Mouse (Mus musculus): ENCODE results near the gene Wnk2. TPM values are rescaled to one million over a fixed set of nuclear protein-coding genes. Genes with fewer than 3 reads are reported as not detected.

Gene Wnk2
- total and polyA plus RNA-seq, 3 experiments: 30.9 to 79.4 (median 66.7) TPM

DNA sequence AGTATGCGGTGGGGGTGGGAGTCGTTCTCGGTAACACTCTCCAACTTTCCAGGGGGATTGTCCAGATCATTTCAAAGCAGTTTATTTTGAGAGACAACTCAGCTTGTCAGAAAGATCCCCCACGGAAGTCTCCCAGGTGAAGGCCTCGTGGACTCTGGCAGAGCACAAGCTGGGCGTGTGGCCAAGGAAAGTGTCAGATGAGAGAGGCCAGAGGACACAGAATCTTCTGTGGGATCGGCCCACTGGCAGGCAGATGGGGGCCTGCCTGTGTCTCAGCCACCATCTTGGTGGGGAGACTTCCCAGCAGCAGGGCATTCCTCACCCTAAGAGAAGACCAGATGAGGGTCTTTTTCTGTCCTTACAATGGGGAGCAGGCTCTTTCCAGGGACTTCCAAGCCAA lies 60.4 kb downstream of the Wnk2 start:
- H3K27ac ChIP-seq: peak overlapping the region; percentile 30; the same call in 1 of the 2 replicates

GRCm38 (mm10) chr13:49086431-49086830 lies 61.4 kb downstream of the Wnk2 start:
- no peaks in the 10 kb centered on the region for H3K36me3 ChIP-seq (ENCODE audit: control insufficient read depth, insufficient read depth, low read length)
- intact Hi-C loops (cut with DNase I): loop anchor here (2.0 kb wide), 1 partner anchor 58 kb away; no protein-coding TSS in a partner anchor
- no peak overlapping the region; the same call in 1 of the 2 replicates for H3K27ac ChIP-seq
- no peaks in the 10 kb centered on the region for H3K79me2 ChIP-seq (replicated peaks; ENCODE audit: control insufficient read depth, insufficient read depth, low read length)
- H3K4me1 ChIP-seq (ENCODE audit: control insufficient read depth, insufficient read depth, low read length): peaks cover 7% of the 10 kb centered on the region; the same call in 1 of the 2 replicates
- H3K9ac ChIP-seq (ENCODE audit: low read depth, low read length): no peak overlapping the region
- peak in 1 of 2 experiments; percentile 34 for DNase-seq
- WGBS: 20% methylated on average over 4 of the region's 4 CpGs
- H3K4me3 ChIP-seq: no peak overlapping the region
- TF ChIP-seq EP300 (IDR thresholded peaks at IDR 0.05; ENCODE audit: insufficient read depth, low read depth, low read length) (peak; percentile 86), POLR2A (IDR thresholded peaks at IDR 0.05; ENCODE audit: insufficient read depth, low read depth, low read length) (no peak)
- no peaks in the 10 kb centered on the region for H3K27me3 ChIP-seq (ENCODE audit: control insufficient read depth, insufficient read depth, low read length)

More for the DNA sequence above, 60.4 kb downstream of the Wnk2 start:
- 36% methylated on average over 7 of the region's 7 CpGs for WGBS
- Histone ChIP-seq H3K36me3 (ENCODE audit: control insufficient read depth, insufficient read depth, low read length) (no peaks in the 10 kb centered on the region), H3K27me3 (ENCODE audit: control insufficient read depth, insufficient read depth, low read length) (no peaks in the 10 kb centered on the region), H3K79me2 (replicated peaks; ENCODE audit: control insufficient read depth, insufficient read depth, low read length) (no peaks in the 10 kb centered on the region), H3K4me3 (no peak overlapping the region), H3K9ac (ENCODE audit: low read depth, low read length) (no peak overlapping the region), H3K4me1 (ENCODE audit: control insufficient read depth, insufficient read depth, low read length) (peaks cover 7% of the 10 kb centered on the region; the same call in 1 of the 2 replicates)
- intact Hi-C loops (cut with DNase I): loop anchor here (2.0 kb wide), 1 partner anchor 57 kb away; no protein-coding TSS in a partner anchor
- peak; percentile 56 to 71 for DNase-seq
- no peak for TF ChIP-seq CTCF (IDR thresholded peaks at IDR 0.05)
- TF ChIP-seq EP300 (IDR thresholded peaks at IDR 0.05; ENCODE audit: insufficient read depth, low read depth, low read length): 0 out of 2 replicates have a peak, but pooled peaks have one; percentile 54
- TF ChIP-seq POLR2A (IDR thresholded peaks at IDR 0.05; ENCODE audit: insufficient read depth, low read depth, low read length): no peak

GRCm38 (mm10) chr13:49085211-49085610 lies 62.6 kb downstream of the Wnk2 start:
- no peak overlapping the region for H3K9ac ChIP-seq (ENCODE audit: low read depth, low read length)
- H3K79me2 ChIP-seq (replicated peaks; ENCODE audit: control insufficient read depth, insufficient read depth, low read length): no peaks in the 10 kb centered on the region
- no peak for TF ChIP-seq POLR2A (IDR thresholded peaks at IDR 0.05; ENCODE audit: insufficient read depth, low read depth, low read length)
- no peak for TF ChIP-seq EP300 (IDR thresholded peaks at IDR 0.05; ENCODE audit: insufficient read depth, low read depth, low read length)
- no peak for TF ChIP-seq CTCF (IDR thresholded peaks at IDR 0.05)
- no peaks in the 10 kb centered on the region for H3K27me3 ChIP-seq (ENCODE audit: control insufficient read depth, insufficient read depth, low read length)
- DNase-seq: no peak
- H3K27ac ChIP-seq: no peak overlapping the region
- H3K4me3 ChIP-seq: no peak overlapping the region
- H3K4me1 ChIP-seq (ENCODE audit: control insufficient read depth, insufficient read depth, low read length): peaks cover 7% of the 10 kb centered on the region; the same call in 1 of the 2 replicates
- no peaks in the 10 kb centered on the region for H3K36me3 ChIP-seq (ENCODE audit: control insufficient read depth, insufficient read depth, low read length)
- 72% methylated on average over 9 of the region's 9 CpGs for WGBS
- intact Hi-C loops (cut with DNase I): no loop called here

GRCm38 (mm10) chr13:49084781-49085180 lies 63.0 kb downstream of the Wnk2 start:
- intact Hi-C loops (cut with DNase I): no loop called here
- WGBS: 73% methylated on average over 4 of the region's 4 CpGs
- Histone ChIP-seq H3K9ac (ENCODE audit: low read depth, low read length) (no peak overlapping the region), H3K4me3 (no peak overlapping the region), H3K27me3 (ENCODE audit: control insufficient read depth, insufficient read depth, low read length) (no peaks in the 10 kb centered on the region), H3K36me3 (ENCODE audit: control insufficient read depth, insufficient read depth, low read length) (no peaks in the 10 kb centered on the region), H3K27ac (no peak overlapping the region), H3K79me2 (replicated peaks; ENCODE audit: control insufficient read depth, insufficient read depth, low read length) (no peaks in the 10 kb centered on the region), H3K4me1 (ENCODE audit: control insufficient read depth, insufficient read depth, low read length) (peaks cover 7% of the 10 kb centered on the region; the same call in 1 of the 2 replicates)
- no peak for DNase-seq
- TF ChIP-seq EP300 (IDR thresholded peaks at IDR 0.05; ENCODE audit: insufficient read depth, low read depth, low read length) (no peak), CTCF (IDR thresholded peaks at IDR 0.05) (no peak), POLR2A (IDR thresholded peaks at IDR 0.05; ENCODE audit: insufficient read depth, low read depth, low read length) (no peak)

DNA sequence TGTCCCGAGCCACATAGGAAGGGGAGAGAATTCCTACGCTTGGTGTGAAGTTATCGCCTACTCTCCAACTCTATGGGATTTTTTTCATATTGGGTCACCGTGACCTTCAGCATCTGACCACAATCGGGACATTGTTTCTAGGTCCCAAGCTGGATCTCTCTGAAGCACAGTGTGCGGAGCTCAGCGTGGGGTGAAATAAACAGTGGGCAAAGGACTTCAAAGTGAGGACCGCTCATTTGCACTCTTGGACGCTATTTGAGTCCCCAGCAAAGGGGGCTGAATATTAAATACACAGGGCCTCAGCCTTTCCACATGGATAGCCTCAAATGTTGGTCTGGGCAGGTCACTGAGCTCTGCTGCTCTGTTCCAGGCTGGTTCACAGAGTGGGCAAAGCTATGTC lies 63.9 kb downstream of the Wnk2 start:
- no peaks in the 10 kb centered on the region for H3K36me3 ChIP-seq (ENCODE audit: control insufficient read depth, insufficient read depth, low read length)
- DNase-seq: no peak
- WGBS: 77% methylated on average over 9 of the region's 9 CpGs
- intact Hi-C loops (cut with DNase I): no loop called here
- no peak overlapping the region for H3K9ac ChIP-seq (ENCODE audit: low read depth, low read length)
- H3K79me2 ChIP-seq (replicated peaks; ENCODE audit: control insufficient read depth, insufficient read depth, low read length): no peaks in the 10 kb centered on the region
- H3K4me3 ChIP-seq: no peak overlapping the region
- H3K4me1 ChIP-seq (ENCODE audit: control insufficient read depth, insufficient read depth, low read length): 0 out of 2 replicates have a peak, but pooled peaks cover 4% of the 10 kb centered on the region
- H3K27me3 ChIP-seq (ENCODE audit: control insufficient read depth, insufficient read depth, low read length): no peaks in the 10 kb centered on the region
- no peak overlapping the region for H3K27ac ChIP-seq
- TF ChIP-seq CTCF (IDR thresholded peaks at IDR 0.05) (no peak), EP300 (IDR thresholded peaks at IDR 0.05; ENCODE audit: insufficient read depth, low read depth, low read length) (no peak), POLR2A (IDR thresholded peaks at IDR 0.05; ENCODE audit: insufficient read depth, low read depth, low read length) (no peak)

DNA sequence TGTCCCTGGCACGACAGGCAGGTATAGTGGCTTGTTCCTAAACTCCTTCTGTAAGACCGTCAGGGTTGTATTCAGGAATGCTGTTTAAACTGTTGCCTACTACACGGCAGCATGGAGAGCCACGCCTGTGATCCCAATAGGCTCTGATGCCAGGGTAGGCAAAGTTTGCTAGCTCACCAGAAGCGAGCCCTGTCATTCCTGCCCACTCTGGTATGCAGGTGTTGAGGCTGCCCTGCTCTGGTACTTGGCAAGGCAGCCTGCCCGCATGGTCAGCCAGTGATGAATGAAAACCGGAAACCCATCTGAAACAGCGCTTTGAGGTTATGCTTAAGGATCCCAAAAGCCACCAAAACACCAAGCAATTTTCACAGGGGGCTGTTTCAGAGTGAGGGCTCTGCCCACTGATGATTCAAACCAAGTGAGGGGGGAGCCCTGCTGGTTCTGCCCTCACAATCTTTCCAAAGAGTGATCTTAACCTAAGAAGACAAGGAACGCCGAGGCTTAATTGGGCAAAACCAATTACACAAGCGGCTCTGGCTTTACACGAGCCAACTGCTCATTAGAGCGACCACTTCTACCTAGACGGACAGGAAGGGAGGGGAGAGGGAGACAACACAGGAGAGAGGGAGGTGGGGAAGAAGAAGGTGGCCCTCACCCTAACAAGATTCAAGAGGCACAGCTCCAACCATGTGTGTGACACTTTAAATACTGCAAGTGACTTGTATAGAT lies 65.5 kb downstream of the Wnk2 start:
- WGBS: 86% methylated on average over 14 of the region's 14 CpGs
- no peak for DNase-seq
- H3K36me3 ChIP-seq (ENCODE audit: control insufficient read depth, insufficient read depth, low read length): no peaks in the 10 kb centered on the region
- H3K4me3 ChIP-seq: no peak overlapping the region
- H3K79me2 ChIP-seq (replicated peaks; ENCODE audit: control insufficient read depth, insufficient read depth, low read length): no peaks in the 10 kb centered on the region
- H3K27me3 ChIP-seq (ENCODE audit: control insufficient read depth, insufficient read depth, low read length): no peaks in the 10 kb centered on the region
- 0 out of 2 replicates have a peak, but pooled peaks cover 2% of the 10 kb centered on the region for H3K4me1 ChIP-seq (ENCODE audit: control insufficient read depth, insufficient read depth, low read length)
- TF ChIP-seq POLR2A (IDR thresholded peaks at IDR 0.05; ENCODE audit: insufficient read depth, low read depth, low read length): no peak
- TF ChIP-seq CTCF (IDR thresholded peaks at IDR 0.05): no peak
- no peak for TF ChIP-seq EP300 (IDR thresholded peaks at IDR 0.05; ENCODE audit: insufficient read depth, low read depth, low read length)
- no peak overlapping the region for H3K9ac ChIP-seq (ENCODE audit: low read depth, low read length)
- no peak overlapping the region for H3K27ac ChIP-seq
- intact Hi-C loops (cut with DNase I): no loop called here
